Mouse (Mus musculus): ENCODE data around the gene Igsf21. TPM values are rescaled to one million over a fixed set of nuclear protein-coding genes. Genes with fewer than 3 reads are reported as not detected.

The Igsf21 gene
- polyA plus RNA-seq, 1 experiment, result not detected

- TF ChIP-seq E2F4 (IDR thresholded peaks at IDR 0.05; ENCODE audit: insufficient read depth), result no peak
- TF ChIP-seq REST (IDR thresholded peaks at IDR 0.05; ENCODE audit: insufficient read depth, insufficient read length), result no peak
- TF ChIP-seq TCF12 (IDR thresholded peaks at IDR 0.05; ENCODE audit: insufficient read depth, poor library complexity, severe bottlenecking), result no peak
- no peak for TF ChIP-seq POLR2AphosphoS2 (IDR thresholded peaks at IDR 0.05; ENCODE audit: insufficient read length, low read depth)
- no peak for TF ChIP-seq TCF3 (IDR thresholded peaks at IDR 0.05; ENCODE audit: insufficient read length, low read depth)
- no peaks in the 10 kb centered on the region for H3K79me2 ChIP-seq (ENCODE audit: control insufficient read depth, insufficient read depth)
Observed at GRCm38 (mm10) chr4:140030040-140030386, 216.6 kb downstream of the Igsf21 start.

GRCm38 (mm10) chr4:140029324-140030039 lies 217.1 kb downstream of the Igsf21 start:
- H3ac ChIP-seq (ENCODE audit: control insufficient read depth, insufficient read length), result no peak overlapping the region
- H3K4me2 ChIP-seq (ENCODE audit: low read depth), result no peak overlapping the region
- TF ChIP-seq SRF (IDR thresholded peaks at IDR 0.05; ENCODE audit: control insufficient read depth, insufficient read length, low read depth), result no peak
- peaks cover under 1% of the 10 kb centered on the region for H3K27me3 ChIP-seq (ENCODE audit: control insufficient read depth, insufficient read depth, insufficient read length)
- no peaks in the 10 kb centered on the region for H3K36me3 ChIP-seq (ENCODE audit: control insufficient read depth, insufficient read depth)
- no peaks in the 10 kb centered on the region for H3K79me2 ChIP-seq (ENCODE audit: control insufficient read depth, insufficient read depth)
- H3K4me3 ChIP-seq, result no peak overlapping the region

More at GRCm38 (mm10) chr4:140030040-140030386, 216.6 kb downstream of the Igsf21 start:
- Histone ChIP-seq H3K4me3 (no peak overlapping the region), H3ac (ENCODE audit: control insufficient read depth, insufficient read length) (no peak overlapping the region), H3K4me2 (ENCODE audit: low read depth) (no peak overlapping the region), H3K27me3 (ENCODE audit: control insufficient read depth, insufficient read depth, insufficient read length) (peaks cover 5% of the 10 kb centered on the region), H3K36me3 (ENCODE audit: control insufficient read depth, insufficient read depth) (no peaks in the 10 kb centered on the region)

GRCm38 (mm10) chr4:140023833-140024232 lies 222.8 kb downstream of the Igsf21 start:
- TF ChIP-seq USF1 (IDR thresholded peaks at IDR 0.05; ENCODE audit: low read depth) (no peak), MYOD1 (IDR thresholded peaks at IDR 0.05; ENCODE audit: control insufficient read depth in 1 of 3, insufficient read length in 2 of 3, low read depth in 2 of 3) (no peak), TCF3 (IDR thresholded peaks at IDR 0.05; ENCODE audit: insufficient read length, low read depth) (no peak), CEBPB (IDR thresholded peaks at IDR 0.05; ENCODE audit: insufficient read depth, poor library complexity, severe bottlenecking) (no peak), REST (IDR thresholded peaks at IDR 0.05; ENCODE audit: insufficient read depth, insufficient read length) (no peak), SRF (IDR thresholded peaks at IDR 0.05; ENCODE audit: control insufficient read depth, insufficient read length, low read depth) (no peak), POLR2AphosphoS2 (IDR thresholded peaks at IDR 0.05; ENCODE audit: insufficient read length, low read depth) (no peak), E2F4 (IDR thresholded peaks at IDR 0.05; ENCODE audit: insufficient read depth) (no peak), TCF12 (IDR thresholded peaks at IDR 0.05; ENCODE audit: insufficient read depth, poor library complexity, severe bottlenecking) (no peak), MAX (IDR thresholded peaks at IDR 0.05; ENCODE audit: low read depth) (no peak), POLR2A (IDR thresholded peaks at IDR 0.05; ENCODE audit: insufficient read length, low read depth) (no peak), MYOG (IDR thresholded peaks at IDR 0.05; ENCODE audit: control insufficient read depth in 1 of 3, insufficient read depth in 1 of 3, insufficient read length in 2 of 3, low read depth in 2 of 3) (no peak)
- H3K4me3 ChIP-seq, result no peak overlapping the region
- H3ac ChIP-seq (ENCODE audit: control insufficient read depth, insufficient read length), result no peak overlapping the region
- H3K4me2 ChIP-seq (ENCODE audit: low read depth), result no peak overlapping the region
- H3K36me3 ChIP-seq (ENCODE audit: control insufficient read depth, insufficient read depth), result no peaks in the 10 kb centered on the region
- H3K27me3 ChIP-seq (ENCODE audit: control insufficient read depth, insufficient read depth, insufficient read length), result peaks cover 4% of the 10 kb centered on the region
- no peaks in the 10 kb centered on the region for H3K79me2 ChIP-seq (ENCODE audit: control insufficient read depth, insufficient read depth)

GRCm38 (mm10) chr4:140015916-140016315 lies 230.7 kb downstream of the Igsf21 start:
- Histone ChIP-seq H3ac (ENCODE audit: control insufficient read depth, insufficient read length) (no peak overlapping the region), H3K27me3 (ENCODE audit: control insufficient read depth, insufficient read depth, insufficient read length) (peaks cover 12% of the 10 kb centered on the region)

GRCm38 (mm10) chr4:140010728-140011470 lies 235.7 kb downstream of the Igsf21 start:
- H3K4me3 ChIP-seq, result no peak overlapping the region
- no peak for TF ChIP-seq TCF12 (IDR thresholded peaks at IDR 0.05; ENCODE audit: insufficient read depth, poor library complexity, severe bottlenecking)
- TF ChIP-seq SRF (IDR thresholded peaks at IDR 0.05; ENCODE audit: control insufficient read depth, insufficient read length, low read depth), result no peak
- no peak for TF ChIP-seq REST (IDR thresholded peaks at IDR 0.05; ENCODE audit: insufficient read depth, insufficient read length)
- TF ChIP-seq MAX (IDR thresholded peaks at IDR 0.05; ENCODE audit: low read depth), result no peak
- TF ChIP-seq TCF3 (IDR thresholded peaks at IDR 0.05; ENCODE audit: insufficient read length, low read depth), result no peak
- TF ChIP-seq POLR2A (IDR thresholded peaks at IDR 0.05; ENCODE audit: insufficient read length, low read depth), result no peak
- no peak for TF ChIP-seq E2F4 (IDR thresholded peaks at IDR 0.05; ENCODE audit: insufficient read depth)
- no peak for TF ChIP-seq POLR2AphosphoS2 (IDR thresholded peaks at IDR 0.05; ENCODE audit: insufficient read length, low read depth)
- H3K79me2 ChIP-seq (ENCODE audit: control insufficient read depth, insufficient read depth), result no peaks in the 10 kb centered on the region
- H3K4me2 ChIP-seq (ENCODE audit: low read depth), result no peak overlapping the region
- peaks cover 15% of the 10 kb centered on the region for H3K27me3 ChIP-seq (ENCODE audit: control insufficient read depth, insufficient read depth, insufficient read length)
- H3K36me3 ChIP-seq (ENCODE audit: control insufficient read depth, insufficient read depth), result no peaks in the 10 kb centered on the region
- no peak overlapping the region for H3ac ChIP-seq (ENCODE audit: control insufficient read depth, insufficient read length)

More at GRCm38 (mm10) chr4:140015916-140016315, 230.7 kb downstream of the Igsf21 start:
- no peak overlapping the region for H3K4me2 ChIP-seq (ENCODE audit: low read depth)
- no peaks in the 10 kb centered on the region for H3K79me2 ChIP-seq (ENCODE audit: control insufficient read depth, insufficient read depth)
- TF ChIP-seq TCF3 (IDR thresholded peaks at IDR 0.05; ENCODE audit: insufficient read length, low read depth), result no peak
- H3K36me3 ChIP-seq (ENCODE audit: control insufficient read depth, insufficient read depth), result no peaks in the 10 kb centered on the region
- H3K4me3 ChIP-seq, result no peak overlapping the region

All from myocyte (in vitro differentiated cells).